Mouse (Mus musculus) CD4-positive helper T cell, adult 2 months (primary cell): ENCODE results near the gene Gm17654.
A peak's percentile ranks its signal among the peaks of the same experiment; 100 is the strongest.
"Not testable (repeated sequence)": the region's sequence is repeated elsewhere in the genome, so short reads cannot be mapped to it uniquely, and the experiment has no call there.

Experiments
- DNase-seq: peaks from one replicate; pipeline ENCODE4 v3.0.0-alpha.2; 2012; ENCODE audit warnings: low read depth, missing footprints, low spot score

Gm17654 gene

DNA sequence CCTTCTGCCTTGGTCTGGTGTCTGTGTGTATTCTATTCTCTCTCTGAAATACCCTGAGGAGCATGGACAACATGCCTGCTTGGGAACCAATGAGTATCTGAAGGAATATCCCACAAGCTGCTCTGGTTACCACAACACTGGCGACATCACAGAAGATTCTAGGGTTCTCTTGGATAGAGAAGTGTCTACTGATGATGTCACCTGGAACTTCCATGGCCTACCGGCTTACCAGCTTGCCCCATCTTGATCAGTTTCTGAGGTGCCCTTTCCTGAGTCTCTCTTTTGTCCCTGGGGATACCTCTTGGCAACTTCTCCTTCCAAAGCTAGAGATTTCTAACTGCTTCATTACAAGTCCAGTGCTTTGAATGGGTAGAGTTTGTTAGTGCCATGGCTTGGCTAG is at the start of gene Gm17654:
Gm17654 (minus strand) TSS at position 101 of the 400 bp plus-strand sequence.
- not testable (repeated sequence) for DNase-seq

DNA sequence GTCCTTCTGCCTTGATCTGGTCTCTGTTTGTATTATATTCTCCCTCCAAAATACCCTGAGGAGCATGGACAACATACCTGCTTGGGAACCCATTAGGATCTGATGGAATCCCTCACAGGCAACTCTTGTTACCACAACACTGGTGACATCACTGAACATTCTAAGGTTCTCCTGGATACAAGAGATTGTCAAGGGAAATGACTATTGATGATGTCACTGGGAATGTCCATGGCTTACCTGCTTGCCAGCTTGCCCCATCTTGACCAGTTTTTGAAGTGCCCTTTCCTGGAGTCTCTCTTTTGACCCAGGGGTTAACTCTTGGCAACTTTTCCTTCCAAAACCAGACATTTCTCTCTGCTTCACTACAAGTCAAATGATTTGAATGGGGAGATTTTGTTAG is 29.0 kb upstream of the Gm17654 start, which contains the start of gene Gm10375:
Gm10375 (minus strand) TSS at position 101 of the 400 bp plus-strand sequence.
- not testable (repeated sequence) for DNase-seq

DNA sequence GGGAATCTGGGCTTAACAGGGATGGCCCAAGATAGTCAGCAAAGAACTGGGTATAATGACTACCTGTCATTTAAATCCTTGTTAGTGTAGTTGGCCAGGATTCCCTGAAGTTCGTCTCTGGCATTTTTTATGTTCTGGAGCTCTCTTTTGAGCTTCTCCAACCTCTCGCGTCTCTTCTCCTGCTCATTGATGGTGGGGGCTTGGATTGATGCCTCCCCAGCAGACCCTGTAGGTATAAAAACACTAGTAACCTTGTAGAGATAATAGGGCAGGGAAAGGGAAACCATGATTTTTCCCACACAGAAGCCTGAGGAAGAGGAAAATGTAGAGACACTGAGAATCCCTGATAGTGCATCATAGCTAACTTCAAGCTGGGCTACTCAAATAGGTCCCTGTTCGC is 977 bp downstream of the Gm17654 start:
- DNase-seq: not testable (repeated sequence)

DNA sequence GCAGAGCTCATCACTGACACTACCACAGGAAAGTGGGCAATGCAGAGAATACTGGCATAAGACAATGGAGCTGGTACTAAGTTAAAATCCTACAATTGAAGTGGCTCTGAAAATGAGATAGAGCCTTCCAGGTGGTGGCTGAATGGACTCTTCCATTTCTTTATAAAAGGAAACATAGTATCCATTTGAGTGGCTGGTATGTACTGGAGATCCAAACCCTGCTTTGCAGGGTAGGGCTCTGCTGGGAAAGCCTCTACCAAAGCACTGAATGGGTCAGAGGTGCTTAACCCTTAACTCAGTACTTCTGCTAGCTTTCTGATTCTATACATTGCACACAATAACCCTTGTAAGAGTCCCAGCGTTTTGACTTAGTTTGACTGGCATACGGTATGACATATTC is 26.7 kb downstream of the Gm17654 start:
- not testable (repeated sequence) for DNase-seq

DNA sequence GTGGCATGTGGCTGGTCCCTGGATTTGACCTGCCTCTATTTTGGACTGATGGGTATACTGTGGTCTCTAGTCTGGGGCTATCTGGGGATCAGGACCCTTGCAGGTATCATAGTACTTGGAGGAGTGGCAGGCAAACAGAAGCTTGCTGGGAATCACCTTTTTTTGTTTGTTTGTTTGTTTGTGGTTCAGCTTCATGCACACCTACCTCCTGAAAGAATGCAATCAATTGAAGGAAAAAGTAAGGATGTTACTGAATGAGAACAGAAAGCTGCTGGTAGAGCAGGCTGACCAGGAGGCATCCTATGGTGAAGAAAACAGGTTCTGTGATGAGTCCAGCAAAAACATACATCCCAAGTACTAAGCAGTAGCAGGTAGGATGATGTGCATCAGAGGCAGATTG is 32.7 kb downstream of the Gm17654 start:
- not testable (repeated sequence) for DNase-seq

DNA sequence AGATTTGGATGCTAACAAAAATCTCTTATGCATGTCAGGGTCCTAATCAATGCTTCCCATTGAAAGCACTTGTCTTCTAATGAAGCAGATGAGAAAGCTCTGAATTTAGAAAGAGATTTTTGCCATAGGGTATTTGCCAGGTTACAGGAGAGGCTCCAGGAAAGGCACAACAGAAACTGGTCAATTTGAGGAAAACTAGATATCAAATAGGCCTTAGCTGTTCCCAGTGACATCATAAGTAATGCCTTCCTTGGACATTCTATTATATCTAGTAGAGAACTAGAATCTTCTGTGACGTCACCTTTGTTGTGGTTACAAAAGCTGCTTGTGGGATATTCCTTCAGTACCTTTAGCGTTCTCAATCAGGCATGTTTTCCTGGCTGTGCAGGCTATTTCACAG is 35.7 kb downstream of the Gm17654 start, which contains the start of gene Gm5799:
Gm5799 (plus strand) TSS at position 301 of the 400 bp plus-strand sequence.
- DNase-seq: not testable (repeated sequence)

DNA sequence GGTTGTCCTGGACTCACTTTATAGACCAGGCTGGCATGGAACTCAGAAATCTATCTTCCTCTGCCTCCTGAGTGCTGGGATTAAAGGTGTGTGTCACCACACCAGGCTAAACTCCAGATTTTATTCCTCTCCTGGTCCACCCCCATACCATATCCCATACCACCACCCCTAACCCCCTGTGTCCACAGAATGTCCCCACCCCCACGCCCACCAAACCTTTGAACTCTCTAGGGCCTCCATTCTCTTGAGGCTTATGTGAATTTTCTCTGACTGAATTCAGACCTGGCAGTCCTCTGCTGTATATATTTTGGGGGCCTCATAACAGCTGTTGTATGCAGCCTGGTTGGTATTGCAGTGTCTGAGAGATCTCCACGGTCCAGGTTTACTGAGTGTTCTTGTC is 40.8 kb downstream of the Gm17654 start:
- DNase-seq: not testable (repeated sequence)

DNA sequence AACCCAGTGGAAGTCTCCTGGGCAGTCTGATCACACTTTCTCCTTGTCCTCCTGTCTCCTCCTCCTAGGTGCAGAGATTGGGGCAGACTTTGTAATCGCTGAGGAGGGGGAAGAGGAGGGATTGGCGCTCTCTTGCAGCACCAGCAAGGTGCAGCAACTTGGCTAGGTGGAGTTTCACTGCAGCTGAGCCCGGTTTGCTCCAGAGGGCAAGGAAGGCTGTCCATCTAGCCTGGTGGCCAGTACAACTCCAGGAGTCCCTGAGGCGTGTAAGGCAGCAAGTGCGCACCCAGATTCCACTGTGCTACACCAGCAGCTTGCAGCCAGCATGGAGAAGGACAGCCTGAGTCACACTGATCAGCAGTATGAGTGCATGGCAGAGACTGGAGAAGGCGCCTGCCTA is 46.6 kb downstream of the Gm17654 start:
- peak; percentile 0 for DNase-seq

DNA sequence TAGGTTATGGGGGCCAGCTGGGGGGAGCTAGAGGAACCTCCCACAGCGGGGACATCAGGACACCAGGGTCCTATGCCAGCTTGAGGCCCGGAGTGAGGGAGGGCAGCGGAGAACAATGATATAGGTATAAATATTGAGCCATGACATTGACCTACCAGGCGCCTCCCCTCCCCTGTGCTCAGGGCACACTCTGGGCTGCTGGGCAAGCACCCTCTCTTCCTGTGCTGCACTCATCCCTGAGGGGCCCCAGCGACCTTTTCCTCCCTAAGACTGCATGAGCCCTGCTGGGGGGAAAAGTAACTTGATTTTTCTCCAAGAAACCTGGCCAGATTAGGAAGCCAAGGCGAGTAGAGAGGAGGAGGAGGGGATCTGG is 46.9 kb downstream of the Gm17654 start:
- not testable (repeated sequence) for DNase-seq

DNA sequence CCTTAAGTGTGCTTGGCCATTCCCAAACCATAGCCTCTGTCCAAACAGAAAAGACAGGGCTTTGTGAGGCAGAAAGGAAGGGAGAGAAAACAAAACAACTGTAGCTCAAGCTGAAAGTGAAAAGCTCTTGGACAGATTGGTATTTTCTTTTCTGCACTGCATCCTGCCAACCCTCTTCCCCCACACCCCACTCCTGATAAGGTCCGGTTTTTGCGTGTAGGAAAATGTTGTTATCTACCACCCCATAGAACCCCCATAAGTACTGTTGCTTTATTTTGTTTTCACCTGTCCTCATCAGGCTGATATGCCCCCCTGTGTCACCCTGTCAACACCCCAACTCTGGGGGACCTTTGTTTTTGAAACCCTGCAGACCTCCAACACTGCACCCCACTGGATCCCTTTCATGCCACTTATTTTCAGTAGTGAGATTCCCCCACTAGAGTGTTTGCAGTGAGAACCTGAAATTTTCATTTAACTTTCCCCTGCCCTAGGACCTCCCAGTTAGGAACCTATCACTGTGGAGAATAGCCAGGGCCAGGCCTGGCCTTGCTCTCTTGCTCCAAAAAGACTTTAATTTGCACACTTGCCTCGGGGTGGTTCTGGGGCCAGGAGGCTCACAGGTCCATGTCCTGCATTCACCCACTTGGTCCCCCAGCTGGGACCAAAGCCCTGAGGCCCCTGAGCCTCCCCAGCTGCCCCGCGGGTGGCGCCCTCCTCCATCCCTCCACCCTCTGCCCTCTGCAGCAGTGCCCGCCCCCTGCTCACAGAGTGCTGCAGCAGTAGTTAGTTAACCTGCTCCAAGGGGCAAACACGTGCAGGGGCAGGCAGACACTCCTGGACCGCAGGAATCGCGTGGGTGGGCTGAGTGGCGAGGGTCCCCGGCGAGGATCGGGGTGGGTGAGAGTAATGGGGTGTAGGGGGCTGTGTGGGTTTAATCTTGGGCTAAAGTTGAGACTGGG is 47.6 kb downstream of the Gm17654 start:
- DNase-seq: peak; percentile 1
